In genomic region chr2:180233101-180233904, GRCm38 (mm10) we compare ENCODE assay signal across 16 mouse cellular contexts. TPM values are rescaled to one million over a fixed set of nuclear protein-coding genes. Genes with fewer than 3 reads are reported as not detected.
DNase-seq lines count a peak whose midpoint lies in the region; ATAC-seq lines count a peak whose summit lies in the region.
"Had no signal": no experiment of that assay in that cellular context is flagged by ENCODE, and none has a peak within 500 bp of the region (broad histone marks: within the 10 kb centered on the region; RNA-seq: fewer than 3 reads in every experiment).

No protein-coding gene starts in this region.

- no peak overlapping the region for H3K9ac ChIP-seq in kidney, embryonic 15.5 days
- no peak overlapping the region for H3K9ac ChIP-seq in midbrain, embryonic 11.5 days (ENCODE audit: low read length)
- H3K9ac ChIP-seq in midbrain, embryonic 14.5 days (replicated peaks; ENCODE audit: low read length): no peak overlapping the region
- H3K9ac ChIP-seq: forebrain, embryonic 13.5 days; liver, embryonic 13.5 days had no signal

- no peak for ATAC-seq in kidney, embryonic 15.5 days (replicated peaks; ENCODE audit: low FRiP score)
- ATAC-seq in midbrain, embryonic 11.5 days (ENCODE audit: low FRiP score): no peak
- ATAC-seq in midbrain, embryonic 14.5 days (ENCODE audit: low FRiP score, low TSS enrichment): no peak
- ATAC-seq: forebrain, embryonic 13.5 days had no signal

- peaks cover 57% of the 10 kb centered on the region for H3K4me1 ChIP-seq in kidney, embryonic 15.5 days
- H3K4me1 ChIP-seq in midbrain, embryonic 11.5 days (ENCODE audit: control insufficient read depth, insufficient read depth, low read length): no peaks in the 10 kb centered on the region
- no peaks in the 10 kb centered on the region for H3K4me1 ChIP-seq in midbrain, embryonic 14.5 days (ENCODE audit: control insufficient read depth, insufficient read depth, low read length)

- H3K9me3 ChIP-seq in kidney, embryonic 15.5 days (replicated peaks): no peaks in the 10 kb centered on the region
- H3K9me3 ChIP-seq in midbrain, embryonic 11.5 days (ENCODE audit: control insufficient read depth, low read length): no peaks in the 10 kb centered on the region
- no peaks in the 10 kb centered on the region for H3K9me3 ChIP-seq in midbrain, embryonic 14.5 days (ENCODE audit: control insufficient read depth, low read length)
- H3K9me3 ChIP-seq: forebrain, embryonic 13.5 days; hindbrain, embryonic 10.5 days; liver, embryonic 13.5 days had no signal

- H3K36me3 ChIP-seq in kidney, embryonic 15.5 days: no peaks in the 10 kb centered on the region
- no peaks in the 10 kb centered on the region for H3K36me3 ChIP-seq in midbrain, embryonic 11.5 days (ENCODE audit: control insufficient read depth, insufficient read depth, low read length)
- no peaks in the 10 kb centered on the region for H3K36me3 ChIP-seq in midbrain, embryonic 14.5 days (ENCODE audit: control insufficient read depth, insufficient read depth, low read length)
- H3K36me3 ChIP-seq: hindbrain, embryonic 10.5 days; liver, embryonic 13.5 days had no signal

- H3K4me3 ChIP-seq in kidney, embryonic 15.5 days (replicated peaks): no peak overlapping the region
- H3K4me3 ChIP-seq in midbrain, embryonic 11.5 days (ENCODE audit: low read depth, low read length): no peak overlapping the region
- no peak overlapping the region for H3K4me3 ChIP-seq in midbrain, embryonic 14.5 days (replicated peaks; ENCODE audit: low read depth, low read length)
- H3K4me3 ChIP-seq: forebrain, embryonic 13.5 days; hindbrain, embryonic 10.5 days; layer of hippocampus, adult 2 months; left cerebral cortex, adult 2 months; liver, embryonic 13.5 days had no signal

- DNase-seq in adrenal gland, postnatal 14 days: peak; percentile 24
- no peak for DNase-seq in adrenal gland, postnatal 25 days
- no peak for DNase-seq in kidney, adult 18-20 months
- DNase-seq in midbrain, embryonic 11.5 days (ENCODE audit: low spot score, missing footprints): peak; percentile 70
- DNase-seq in midbrain, embryonic 14.5 days: no peak
- no peak for DNase-seq in adipocyte (ENCODE audit: low spot score)
- no peak for DNase-seq in left cerebral cortex, adult 18-20 months (ENCODE audit: low spot score in 2 of 2)
- DNase-seq: cerebellum, adult 8-10 months; liver, embryonic 13.5 days had no signal

- H3K4me2 ChIP-seq in kidney, embryonic 15.5 days: no peak overlapping the region
- no peak overlapping the region for H3K4me2 ChIP-seq in midbrain, embryonic 11.5 days
- no peak overlapping the region for H3K4me2 ChIP-seq in midbrain, embryonic 14.5 days (ENCODE audit: low read length)
- H3K4me2 ChIP-seq: forebrain, embryonic 13.5 days; liver, embryonic 13.5 days had no signal

- no peaks in the 10 kb centered on the region for H3K27me3 ChIP-seq in kidney, embryonic 15.5 days
- H3K27me3 ChIP-seq in midbrain, embryonic 11.5 days (ENCODE audit: control insufficient read depth, insufficient read depth, low read length): no peaks in the 10 kb centered on the region; the same call in 1 of the 2 replicates
- no peaks in the 10 kb centered on the region for H3K27me3 ChIP-seq in midbrain, embryonic 14.5 days (ENCODE audit: control insufficient read depth, insufficient read depth, low read length)
- H3K27me3 ChIP-seq: forebrain, embryonic 13.5 days had no signal

- 78% methylated on average over 7 of the region's 7 CpGs for WGBS in kidney, embryonic 15.5 days
- WGBS in midbrain, embryonic 11.5 days: 86% methylated on average over 7 of the region's 7 CpGs
- 86% methylated on average over 7 of the region's 7 CpGs for WGBS in midbrain, embryonic 14.5 days

- H3K27ac ChIP-seq in kidney, embryonic 15.5 days: peak overlapping the region; percentile 64
- no peak overlapping the region for H3K27ac ChIP-seq in midbrain, embryonic 11.5 days (ENCODE audit: low read depth, low read length)
- no peak overlapping the region for H3K27ac ChIP-seq in midbrain, embryonic 14.5 days (replicated peaks; ENCODE audit: low read depth, low read length)
- H3K27ac ChIP-seq: forebrain, embryonic 13.5 days; hindbrain, embryonic 10.5 days; layer of hippocampus, adult 2 months; left cerebral cortex, adult 2 months had no signal

RNA-seq across cellular contexts. Expression of gene Lama5, which starts 7.6 kb away (rescaled TPM):
- total RNA-seq in adrenal gland, postnatal 14 days (2021): 48.7 and 55.1 TPM in 2 replicates
- total RNA-seq in adrenal gland, postnatal 25 days (2021): 29.3 and 38.0 TPM in 2 replicates
- polyA plus RNA-seq in kidney, embryonic 15.5 days (2015; fragmentation: Nextera tagmentation; extraction: Ambion mirVana): 40.6 and 46.7 TPM in 2 replicates
- polyA plus RNA-seq in midbrain, embryonic 11.5 days (2014; fragmentation: Nextera tagmentation; extraction: Ambion mirVana): 3.8 and 3.9 TPM in 2 replicates
- 1.2 and 1.8 TPM in 2 replicates for polyA plus RNA-seq in midbrain, embryonic 14.5 days (2014; fragmentation: Nextera tagmentation; extraction: Ambion mirVana)
- 10 to 100 TPM in 1 of 2 experiments, 1 to 10 TPM in 1; 8.2 to 11.2 TPM for total RNA-seq in left cerebral cortex, adult 18-20 months (2021)

RNA-seq across cellular contexts. Expression of gene Rps21, which starts 23.9 kb away (rescaled TPM):
- total RNA-seq in adrenal gland, postnatal 14 days (2021): 787 and 921 TPM in 2 replicates
- 728 and 789 TPM in 2 replicates for total RNA-seq in adrenal gland, postnatal 25 days (2021)
- polyA plus RNA-seq in kidney, embryonic 15.5 days (2015; fragmentation: Nextera tagmentation; extraction: Ambion mirVana): 637 and 713 TPM in 2 replicates
- polyA plus RNA-seq in midbrain, embryonic 11.5 days (2014; fragmentation: Nextera tagmentation; extraction: Ambion mirVana): 443 and 494 TPM in 2 replicates
- polyA plus RNA-seq in midbrain, embryonic 14.5 days (2014; fragmentation: Nextera tagmentation; extraction: Ambion mirVana): 409 and 512 TPM in 2 replicates
- 100 to 1,000 TPM; 728 to 804 TPM for total RNA-seq in left cerebral cortex, adult 18-20 months (2021)

RNA-seq across cellular contexts. Expression of gene Cables2, which starts 40.0 kb away (rescaled TPM):
- total RNA-seq in adrenal gland, postnatal 14 days (2021): 17.8 and 18.4 TPM in 2 replicates
- 16.1 and 19.6 TPM in 2 replicates for total RNA-seq in adrenal gland, postnatal 25 days (2021)
- 11.8 and 12.3 TPM in 2 replicates for polyA plus RNA-seq in kidney, embryonic 15.5 days (2015; fragmentation: Nextera tagmentation; extraction: Ambion mirVana)
- 13.3 and 14.4 TPM in 2 replicates for polyA plus RNA-seq in midbrain, embryonic 11.5 days (2014; fragmentation: Nextera tagmentation; extraction: Ambion mirVana)
- polyA plus RNA-seq in midbrain, embryonic 14.5 days (2014; fragmentation: Nextera tagmentation; extraction: Ambion mirVana): 32.0 and 37.5 TPM in 2 replicates
- 10 to 100 TPM; 30.5 to 33.7 TPM for total RNA-seq in left cerebral cortex, adult 18-20 months (2021)

RNA-seq across cellular contexts. Expression of gene Rbbp8nl, which starts 56.4 kb away (rescaled TPM):
- total RNA-seq in adrenal gland, postnatal 14 days (2021): not detected in 2 replicates
- total RNA-seq in adrenal gland, postnatal 25 days (2021): not detected in 2 replicates
- polyA plus RNA-seq in kidney, embryonic 15.5 days (2015; fragmentation: Nextera tagmentation; extraction: Ambion mirVana): 0.84 and 0.87 TPM in 2 replicates
- polyA plus RNA-seq in midbrain, embryonic 11.5 days (2014; fragmentation: Nextera tagmentation; extraction: Ambion mirVana): not detected in 2 replicates
- not detected in 2 replicates for polyA plus RNA-seq in midbrain, embryonic 14.5 days (2014; fragmentation: Nextera tagmentation; extraction: Ambion mirVana)
- not detected for total RNA-seq in left cerebral cortex, adult 18-20 months (2021)
- total RNA-seq: adrenal gland, adult 18-20 months; layer of hippocampus, adult 2 months; left cerebral cortex, adult 2 months; neutrophil, adult 5-6 weeks had no signal
- polyA plus RNA-seq: forebrain, embryonic 13.5 days; liver, embryonic 13.5 days had no signal

Comparison
In these comparisons a context has a peak if more than half of its experiments do, and no peak if none do; other contexts are left out.
1. DNase-seq: peak in adrenal gland, postnatal 14 days (single experiment) and midbrain, embryonic 11.5 days (single experiment); none in adrenal gland, postnatal 25 days (single experiment), kidney, adult 18-20 months (single experiment), midbrain, embryonic 14.5 days (single experiment), adipocyte (single experiment) and left cerebral cortex, adult 18-20 months (0 of 2).